In the genomic region with DNA sequence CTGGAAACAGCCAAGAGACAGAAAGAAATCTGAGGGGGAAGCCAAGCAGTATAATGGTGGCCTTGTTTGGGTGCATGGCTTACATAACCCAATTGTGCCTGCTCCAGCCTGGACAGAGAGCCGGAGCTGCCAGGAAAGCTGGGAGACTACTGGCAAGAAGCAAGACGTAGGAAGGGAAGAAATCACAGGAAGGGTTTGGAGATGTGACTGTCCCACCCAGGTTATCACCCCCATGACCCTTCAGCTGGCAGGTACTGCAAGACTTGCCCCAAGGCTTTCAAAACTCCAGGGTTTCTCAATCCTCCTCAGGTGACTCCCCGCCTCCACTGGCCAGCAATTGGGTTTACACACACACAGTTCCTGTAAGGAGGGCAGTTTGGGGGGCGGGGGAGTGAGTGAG, we compare ENCODE assay signal across 12 mouse cellular contexts. TPM values are rescaled to one million over a fixed set of nuclear protein-coding genes. Genes with fewer than 3 reads are reported as not detected.
DNase-seq lines count a peak whose midpoint lies in the region; ATAC-seq and TF ChIP-seq lines count a peak whose summit lies in the region.
"Had no signal": no experiment of that assay in that cellular context is flagged by ENCODE, and none has a peak within 500 bp of the region (broad histone marks: within the 10 kb centered on the region; RNA-seq: fewer than 3 reads in every experiment).

A gene (plus strand): TSS at position 152 of the 400 bp plus-strand sequence.

- H3K9ac ChIP-seq in liver, adult 2 months (ENCODE audit: low read depth, low read length), result no peak within 1 kb of the TSS
- no peak within 1 kb of the TSS for H3K9ac ChIP-seq in forebrain, postnatal 0 days
- H3K9ac ChIP-seq: lung, embryonic 14.5 days had no signal

- peak; percentile 29 for DNase-seq in gastrocnemius, adult 18-20 months (ENCODE audit: low spot score)
- DNase-seq in gastrocnemius, postnatal 14 days, result no peak
- peak; percentile 22 for DNase-seq in liver, adult 2 months (ENCODE audit: extremely low read depth, low read depth, low spot score)
- DNase-seq in liver, result no peak
- no peak for DNase-seq in forebrain, postnatal 0 days
- no peak for DNase-seq in spleen, postnatal 14 days (ENCODE audit: low spot score in 2 of 2)
- DNase-seq: cerebellum, postnatal 10 days; gastrocnemius, postnatal 36 days; lung, embryonic 14.5 days; thymus, postnatal 25 days had no signal

- no peaks in the 10 kb centered on the region for H3K4me1 ChIP-seq in liver, adult 2 months (ENCODE audit: control insufficient read depth, insufficient read depth, low read length)
- no peaks in the 10 kb centered on the region; the same call in 1 of the 2 replicates for H3K4me1 ChIP-seq in forebrain, postnatal 0 days (ENCODE audit: insufficient read depth)

- no peak within 1 kb of the TSS for H3K4me3 ChIP-seq in liver, adult 2 months (ENCODE audit: insufficient read depth, low read depth, low read length)
- no peak within 1 kb of the TSS for H3K4me3 ChIP-seq in forebrain, postnatal 0 days (ENCODE audit: low read depth, low read length)
- no peak within 1 kb of the TSS for H3K4me3 ChIP-seq in myocyte

- intact Hi-C loops in gastrocnemius, postnatal 14 days (cut with DNase I; ENCODE audit: low total_unique reads), result no loop called here

- WGBS in liver, adult 2 months, result 57% methylated on average over 4 of the region's 4 CpGs
- WGBS in forebrain, postnatal 0 days, result 42% methylated on average over 4 of the region's 4 CpGs

- TF ChIP-seq CTCF in liver, adult 2 months (IDR thresholded peaks at IDR 0.05; ENCODE audit: low read depth, low read length), result no peak
- TF ChIP-seq CTCF in forebrain, postnatal 0 days (IDR thresholded peaks at IDR 0.05; ENCODE audit: low read depth), result no peak

- no peaks in the 10 kb centered on the region for H3K36me3 ChIP-seq in liver, adult 2 months (ENCODE audit: control insufficient read depth, insufficient read depth, low read length)
- H3K36me3 ChIP-seq in forebrain, postnatal 0 days (ENCODE audit: insufficient read depth), result no peaks in the 10 kb centered on the region
- no peaks in the 10 kb centered on the region for H3K36me3 ChIP-seq in myocyte (ENCODE audit: control insufficient read depth, insufficient read depth)

- no peaks in the 10 kb centered on the region for H3K27me3 ChIP-seq in liver, adult 2 months (ENCODE audit: control insufficient read depth, insufficient read depth, low read length)
- no peaks in the 10 kb centered on the region for H3K27me3 ChIP-seq in forebrain, postnatal 0 days (ENCODE audit: insufficient read depth, low read length)
- peaks cover 43% of the 10 kb centered on the region for H3K27me3 ChIP-seq in myocyte (ENCODE audit: control insufficient read depth, insufficient read depth, insufficient read length)

- no peak within 1 kb of the TSS for H3ac ChIP-seq in myocyte (ENCODE audit: control insufficient read depth, insufficient read length)

- no peaks in the 10 kb centered on the region for H3K9me3 ChIP-seq in forebrain, postnatal 0 days (ENCODE audit: low read length)

- ATAC-seq in forebrain, postnatal 0 days, result peak; percentile 55
- no peak for ATAC-seq in inflammation-experienced regulatory T-cells, adult 6 months

- no peaks in the 10 kb centered on the region for H3K79me2 ChIP-seq in liver, adult 2 months (ENCODE audit: control insufficient read depth, insufficient read depth, low read length)
- no peaks in the 10 kb centered on the region for H3K79me2 ChIP-seq in myocyte (ENCODE audit: control insufficient read depth, insufficient read depth)

- H3K27ac ChIP-seq in liver, adult 2 months (replicated peaks; ENCODE audit: insufficient read depth, low read depth, low read length), result no peak within 1 kb of the TSS
- H3K27ac ChIP-seq in forebrain, postnatal 0 days (ENCODE audit: low read depth, low read length), result no peak within 1 kb of the TSS

- no peak for TF ChIP-seq POLR2A in liver, adult 2 months (IDR thresholded peaks at IDR 0.05; ENCODE audit: extremely low read depth, insufficient read depth, low read length)
- TF ChIP-seq POLR2A in myocyte (IDR thresholded peaks at IDR 0.05; ENCODE audit: insufficient read length, low read depth), result no peak

- no peak within 1 kb of the TSS for H3K4me2 ChIP-seq in forebrain, postnatal 0 days (ENCODE audit: low read depth)
- no peak within 1 kb of the TSS for H3K4me2 ChIP-seq in myocyte (ENCODE audit: low read depth)
- H3K4me2 ChIP-seq: lung, embryonic 14.5 days had no signal

TF ChIP-seq in myocyte, 11 proteins besides CTCF, POLR2A, EP300 and RAD21:
- TF ChIP-seq USF1 (IDR thresholded peaks at IDR 0.05; ENCODE audit: low read depth), result no peak
- no peak for TF ChIP-seq MYOG (IDR thresholded peaks at IDR 0.05; ENCODE audit: control insufficient read depth in 1 of 3, insufficient read depth in 1 of 3, insufficient read length in 2 of 3, low read depth in 2 of 3)
- no peak for TF ChIP-seq TCF12 (IDR thresholded peaks at IDR 0.05; ENCODE audit: insufficient read depth, poor library complexity, severe bottlenecking)
- TF ChIP-seq SRF (IDR thresholded peaks at IDR 0.05; ENCODE audit: control insufficient read depth, insufficient read length, low read depth), result no peak
- no peak for TF ChIP-seq TCF3 (IDR thresholded peaks at IDR 0.05; ENCODE audit: insufficient read length, low read depth)
- no peak for TF ChIP-seq E2F4 (IDR thresholded peaks at IDR 0.05; ENCODE audit: insufficient read depth)
- TF ChIP-seq REST (IDR thresholded peaks at IDR 0.05; ENCODE audit: insufficient read depth, insufficient read length), result no peak
- TF ChIP-seq MYOD1 (IDR thresholded peaks at IDR 0.05; ENCODE audit: control insufficient read depth in 1 of 3, insufficient read length in 2 of 3, low read depth in 2 of 3), result no peak
- no peak for TF ChIP-seq CEBPB (IDR thresholded peaks at IDR 0.05; ENCODE audit: insufficient read depth, poor library complexity, severe bottlenecking)
- no peak for TF ChIP-seq POLR2AphosphoS2 (IDR thresholded peaks at IDR 0.05; ENCODE audit: insufficient read length, low read depth)
- TF ChIP-seq MAX (IDR thresholded peaks at IDR 0.05; ENCODE audit: low read depth), result no peak

RNA-seq across cellular contexts. Expression of the gene that starts here (rescaled TPM):
- 1 to 10 TPM; 1.1 to 2.0 TPM for total RNA-seq in gastrocnemius, adult 18-20 months (2021)
- 1 to 10 TPM; 1.4 to 2.0 TPM for total RNA-seq in gastrocnemius, postnatal 14 days (2021)
- total RNA-seq in liver, adult 2 months (2014; rRNA removed), result 0.09 and 0.27 TPM in 2 replicates
- 0.30 and 0.34 TPM in 2 replicates for polyA plus RNA-seq in liver, adult 2 months (2012; rRNA removed)
- 0.38 and 1.3 TPM in 2 replicates for total RNA-seq in forebrain, postnatal 0 days (2014; rRNA removed)
- polyA plus RNA-seq in forebrain, postnatal 0 days (2015; fragmentation: Nextera tagmentation; extraction: Ambion mirVana), result 3.3 and 4.1 TPM in 2 replicates
- polyA plus RNA-seq in myocyte (2012; fragmentation: generic; extraction: Trizol), result 32.9 TPM
- under 1 TPM in 2 of 3 experiments, not detected in 1; 0.46 to 0.98 TPM for polyA plus RNA-seq in inflammation-experienced regulatory T-cells, adult 6 months (2017; shearing (Covaris generic))
- polyA plus RNA-seq: lung, embryonic 14.5 days had no signal

Comparison
In these comparisons a context has a peak if more than half of its experiments do, and no peak if none do; other contexts are left out.
1. Peak in DNase-seq in liver, adult 2 months; RNA of the gene not detected or under 1 TPM.